Mouse (Mus musculus) C2C12 (cell line): Measurements from ENCODE around the gene E2f4. TPM values are rescaled to one million over a fixed set of nuclear protein-coding genes. Genes with fewer than 3 reads are reported as not detected.

ENCODE experiments used
- H3K27me3 ChIP-seq: one replicate; pipeline ENCODE4 v1.6.1; 2011; ENCODE audit not compliant: control insufficient read depth, insufficient read depth, insufficient read length
- H3K36me3 ChIP-seq: one replicate; pipeline ENCODE4 v1.6.1; 2011; ENCODE audit not compliant: control insufficient read depth, insufficient read depth
- H3K4me3 ChIP-seq: one replicate; pipeline ENCODE4 v1.5.1; 2011; ENCODE audit warnings: mild to moderate bottlenecking, control low read depth; ENCODE audit not compliant: poor library complexity, insufficient read depth, severe bottlenecking
- H3K79me2 ChIP-seq: one replicate; pipeline ENCODE4 v1.6.1; 2011; ENCODE audit not compliant: control insufficient read depth, insufficient read depth
- H3K79me3 ChIP-seq: one replicate; pipeline ENCODE4 v1.6.1; 2011; ENCODE audit warnings: low read depth, control low read depth
- H3ac ChIP-seq: one replicate; pipeline ENCODE3; 2011; ENCODE audit warnings: low read depth; ENCODE audit not compliant: control insufficient read depth, insufficient read length
- CEBPB ChIP-seq: IDR thresholded peaks from one replicate; pipeline ENCODE4 v1.6.1; 2011; ENCODE audit warnings: low read depth, mild to moderate bottlenecking, control low read depth, moderate library complexity
- CTCF ChIP-seq: IDR thresholded peaks from one replicate; pipeline ENCODE4 v1.5.1; 2011; ENCODE audit not compliant: control insufficient read depth, insufficient read depth, insufficient read length
- FOSL1 ChIP-seq: IDR thresholded peaks from one replicate; pipeline ENCODE4 v1.8.0; 2011; ENCODE audit warnings: mild to moderate bottlenecking, low read length; ENCODE audit not compliant: poor library complexity, insufficient read depth, severe bottlenecking
- MAX ChIP-seq: IDR thresholded peaks from one replicate; pipeline ENCODE4 v1.6.1; 2011; ENCODE audit warnings: mild to moderate bottlenecking, control low read depth
- MYOD1 ChIP-seq: IDR thresholded peaks from one replicate; pipeline ENCODE4 v1.6.1; 2011; ENCODE audit warnings: low read depth; ENCODE audit not compliant: control insufficient read depth, insufficient read length
- MYOG ChIP-seq: IDR thresholded peaks from one replicate; pipeline ENCODE4 v1.6.1; 2011; ENCODE audit not compliant: control insufficient read depth, insufficient read length; ENCODE audit errors: extremely low read depth
- USF1 ChIP-seq: IDR thresholded peaks from one replicate; pipeline ENCODE4 v1.6.1; 2011; ENCODE audit warnings: low read depth, mild to moderate bottlenecking, control low read depth, moderate library complexity
- polyA plus RNA-seq: library from polyadenylated mRNA; unstranded; fragments of >200 nt; fragmentation: generic; extraction: Trizol; gene quantifications from one replicate; pipeline ENCODE4 v1.2.1, GENCODE M21; 2012; ENCODE audit warnings: missing spikeins

The E2f4 gene
- polyA plus RNA-seq, 1 experiment = 59.5 TPM

- no peak overlapping the region for H3ac ChIP-seq
- H3K79me2 ChIP-seq = peaks cover 16% of the 10 kb centered on the region
- H3K36me3 ChIP-seq = peaks cover 7% of the 10 kb centered on the region
- no peak overlapping the region for H3K4me3 ChIP-seq
- TF ChIP-seq CEBPB (no peak), MYOG (no peak), MAX (no peak), CTCF (no peak), MYOD1 (no peak), USF1 (no peak), FOSL1 (no peak)
- no peaks in the 10 kb centered on the region for H3K27me3 ChIP-seq
- peaks cover 3% of the 10 kb centered on the region for H3K79me3 ChIP-seq
These were observed 36.0 kb upstream of the E2f4 start for GRCm38 (mm10) chr8:105261326-105261980.

GRCm38 (mm10) chr8:105263244-105263912, 34.1 kb upstream of the E2f4 start:
- peaks cover 7% of the 10 kb centered on the region for H3K36me3 ChIP-seq
- H3K4me3 ChIP-seq = peak overlapping the region; percentile 71
- H3ac ChIP-seq = no peak overlapping the region
- no peaks in the 10 kb centered on the region for H3K27me3 ChIP-seq
- H3K79me2 ChIP-seq = peaks cover 16% of the 10 kb centered on the region
- H3K79me3 ChIP-seq = peaks cover 3% of the 10 kb centered on the region
- no peak for TF ChIP-seq CEBPB
- TF ChIP-seq MAX = no peak
- no peak for TF ChIP-seq MYOD1
- TF ChIP-seq MYOG = no peak
- TF ChIP-seq CTCF = no peak
- TF ChIP-seq FOSL1 = no peak
- no peak for TF ChIP-seq USF1

DNA sequence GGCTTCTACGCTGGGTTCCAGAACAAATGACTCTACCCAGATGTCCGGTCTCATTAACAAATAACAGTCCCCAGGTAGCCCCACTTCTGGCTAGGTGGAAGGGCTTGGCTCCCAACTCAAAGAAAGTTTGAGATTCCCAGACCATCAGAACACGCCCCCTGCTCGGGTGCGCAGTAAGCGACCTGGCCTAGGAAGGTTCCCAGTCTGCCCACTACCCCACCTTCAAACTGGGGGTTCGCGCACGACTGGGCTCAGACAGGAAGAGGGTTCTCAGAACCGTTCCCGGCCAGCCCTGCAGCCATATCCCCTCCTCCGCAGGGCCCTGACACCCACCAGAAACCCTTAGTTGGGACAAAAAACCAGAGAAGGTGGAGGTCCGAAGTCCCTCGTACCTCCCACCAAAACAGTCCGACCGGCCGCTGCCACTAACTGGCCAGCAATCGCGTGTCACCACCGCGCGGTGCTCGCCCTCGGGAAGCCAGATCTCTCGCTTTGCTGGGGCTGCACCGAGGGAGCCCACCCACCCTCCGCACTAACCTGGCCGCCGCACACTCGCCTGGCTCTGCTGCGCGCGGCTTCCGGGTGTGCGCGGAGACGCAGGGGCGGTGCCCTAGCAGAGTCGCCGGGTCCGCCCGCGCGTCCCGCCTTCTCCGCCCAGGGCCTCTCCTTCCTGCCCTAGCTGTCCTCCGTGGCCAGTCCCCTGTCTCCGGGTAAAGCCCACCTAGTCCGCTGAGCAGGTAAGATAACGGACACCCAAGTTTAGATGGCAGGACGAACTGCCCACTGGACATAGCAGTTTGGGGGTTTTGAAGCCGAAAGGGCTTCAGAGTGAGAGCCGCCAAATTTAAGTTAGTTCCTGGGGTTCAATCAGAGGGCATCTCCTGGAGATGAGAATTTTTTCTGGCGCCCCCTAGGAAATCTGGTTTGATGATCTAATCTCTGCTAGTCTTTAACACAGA, 33.2 kb upstream of the E2f4 start, which contains the start of the genes Tradd and Fbxl8:
Tradd (minus strand) TSS at position 586 of the 959 bp plus-strand sequence.
Fbxl8 (plus strand) TSS at position 625 of the 959 bp plus-strand sequence.
- Histone ChIP-seq H3K79me3 (peaks cover 3% of the 10 kb centered on the region), H3ac (peak within 1 kb of the TSS; percentile 91), H3K27me3 (no peaks in the 10 kb centered on the region), H3K79me2 (peaks cover 16% of the 10 kb centered on the region), H3K36me3 (peaks cover 10% of the 10 kb centered on the region), H3K4me3 (peak within 1 kb of the TSS; percentile 71)
- TF ChIP-seq MYOG (no peak), CTCF (no peak), MYOD1 (no peak), MAX (no peak), USF1 (no peak)

DNA sequence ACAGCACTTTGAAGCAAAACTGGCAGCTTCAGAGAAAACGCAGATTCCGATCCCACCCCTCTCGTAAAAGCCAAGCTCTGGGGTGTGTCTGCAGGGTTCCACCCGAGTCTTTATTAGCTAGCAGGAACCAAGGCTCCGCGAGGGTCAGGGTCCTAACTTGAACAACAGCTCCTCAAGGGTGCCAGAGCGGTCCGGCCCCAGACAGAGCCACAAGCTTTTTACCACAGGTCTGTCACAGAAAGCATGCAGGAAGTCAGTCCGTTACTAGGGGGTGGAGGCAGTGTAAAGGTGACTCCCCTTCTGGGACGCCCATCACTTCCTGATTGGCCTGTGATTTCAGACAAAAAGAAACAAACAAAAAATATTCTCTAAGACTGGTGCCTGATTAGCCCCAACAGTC, 32.3 kb upstream of the E2f4 start:
- H3K4me3 ChIP-seq = peak overlapping the region; percentile 71
- no peaks in the 10 kb centered on the region for H3K27me3 ChIP-seq
- peaks cover 3% of the 10 kb centered on the region for H3K79me3 ChIP-seq
- peak overlapping the region; percentile 91 for H3ac ChIP-seq
- H3K36me3 ChIP-seq = peaks cover 6% of the 10 kb centered on the region
- no peak for TF ChIP-seq MAX
- no peak for TF ChIP-seq CTCF
- no peak for TF ChIP-seq FOSL1
- no peak for TF ChIP-seq CEBPB
- peaks cover 16% of the 10 kb centered on the region for H3K79me2 ChIP-seq

- Histone ChIP-seq H3ac (no peak overlapping the region), H3K36me3 (peaks cover 3% of the 10 kb centered on the region), H3K4me3 (no peak overlapping the region), H3K79me2 (peaks cover 16% of the 10 kb centered on the region), H3K79me3 (peaks cover 3% of the 10 kb centered on the region), H3K27me3 (no peaks in the 10 kb centered on the region)
- TF ChIP-seq FOSL1 (no peak), MYOG (no peak), CTCF (no peak), CEBPB (no peak), MYOD1 (no peak), MAX (no peak), USF1 (no peak)
These were observed 30.7 kb upstream of the E2f4 start for GRCm38 (mm10) chr8:105266775-105267174.
